Mouse (Mus musculus) midbrain, embryonic 14.5 days (tissue): ENCODE measurements at regions not wholly inside any gene's neighbourhood (a gene's known extent, or its start where the extent isn't known, plus 50 kb on each side); places are given as distances from the start of the nearest gene placed in this dataset.

ENCODE experiments used
- ATAC-seq: fragments of 200-750 bp; cut with Nextera tagmentation; 2 replicates; pipeline ENCODE4 v1.8.0; 2017; ENCODE audit warnings: moderate number of reproducible peaks, moderate library complexity; ENCODE audit not compliant: low FRiP score, low TSS enrichment
- DNase-seq: peaks from one replicate; pipeline ENCODE4 v3.0.0-alpha.2; 2015
- H3K27ac ChIP-seq: fragments of 300-500 bp; sonication (generic); replicated peaks from 2 replicates; pipeline ENCODE4 v1.5.1; 2014; ENCODE audit warnings: mild to moderate bottlenecking, low read depth, low read length, moderate library complexity
- H3K27me3 ChIP-seq: fragments of 300-500 bp; sonication (generic); 2 replicates; pipeline ENCODE4 v1.6.1; 2014; ENCODE audit warnings: low read length, control low read depth, mixed read lengths; ENCODE audit not compliant: control insufficient read depth, insufficient read depth
- H3K36me3 ChIP-seq: fragments of 300-500 bp; sonication (generic); 2 replicates; pipeline ENCODE4 v1.6.1; 2014; ENCODE audit warnings: low read length, control low read depth; ENCODE audit not compliant: control insufficient read depth, insufficient read depth
- H3K4me1 ChIP-seq: fragments of 300-500 bp; sonication (generic); 2 replicates; pipeline ENCODE4 v1.6.1; 2014; ENCODE audit warnings: mild to moderate bottlenecking, antibody characterized with exemption, low read length, control low read depth; ENCODE audit not compliant: control insufficient read depth, insufficient read depth
- H3K4me2 ChIP-seq: fragments of 300-500 bp; sonication (generic); 2 replicates; pipeline ENCODE4 v1.6.1; 2014; ENCODE audit warnings: mild to moderate bottlenecking, low read length, moderate library complexity
- H3K4me3 ChIP-seq: fragments of 300-500 bp; sonication (generic); replicated peaks from 2 replicates; pipeline ENCODE4 v1.5.1; 2014; ENCODE audit warnings: low read depth, low read length
- H3K9ac ChIP-seq: fragments of 300-500 bp; sonication (generic); replicated peaks from 2 replicates; pipeline ENCODE4 v1.6.1; 2014; ENCODE audit warnings: mild to moderate bottlenecking, low read length, moderate library complexity
- H3K9me3 ChIP-seq: fragments of 300-500 bp; sonication (generic); 2 replicates; pipeline ENCODE4 v1.6.1; 2016; ENCODE audit warnings: low read length, control low read depth, mixed read lengths; ENCODE audit not compliant: control insufficient read depth
- WGBS: fragments of 180-500 bp; shearing (Covaris S2); extraction: QIAGEN DNeasy Blood & Tissue Kit; methylation state at CpG from one replicate; pipeline ENCODE4 v1.1.7; 2014; 5-methylcytosine and 5-hydroxymethylcytosine counted together

- Histone ChIP-seq H3K9me3 (no peaks in the 10 kb centered on the region), H3K27ac (no peak overlapping the region), H3K9ac (no peak overlapping the region), H3K4me3 (no peak overlapping the region), H3K27me3 (no peaks in the 10 kb centered on the region), H3K4me1 (no peaks in the 10 kb centered on the region), H3K36me3 (no peaks in the 10 kb centered on the region), H3K4me2 (no peak overlapping the region)
- DNase-seq = no peak
- ATAC-seq = no peak
- WGBS = 83% methylated on average over 2 of the region's 2 CpGs
These were observed 947.6 kb upstream of the Gm7489 start for GRCm38 (mm10) chr15:52937138-52937537.

GRCm38 (mm10) chr15:52944592-52944991 lies 940.1 kb upstream of the Gm7489 start:
- Histone ChIP-seq H3K4me1 (no peaks in the 10 kb centered on the region), H3K36me3 (no peaks in the 10 kb centered on the region), H3K27ac (no peak overlapping the region), H3K9me3 (no peaks in the 10 kb centered on the region), H3K4me3 (no peak overlapping the region), H3K27me3 (no peaks in the 10 kb centered on the region), H3K4me2 (no peak overlapping the region), H3K9ac (no peak overlapping the region)
- DNase-seq (no peak), ATAC-seq (no peak)
- WGBS = 86% methylated on average over 4 of the region's 4 CpGs

- H3K9ac ChIP-seq = no peak overlapping the region
- no peak for ATAC-seq
- H3K4me3 ChIP-seq = no peak overlapping the region
- H3K4me2 ChIP-seq = no peak overlapping the region
- H3K36me3 ChIP-seq = no peaks in the 10 kb centered on the region
- no peaks in the 10 kb centered on the region for H3K27me3 ChIP-seq
- WGBS = 96% methylated on average over 4 of the region's 4 CpGs
- DNase-seq = no peak
- no peaks in the 10 kb centered on the region for H3K9me3 ChIP-seq
- H3K4me1 ChIP-seq = no peaks in the 10 kb centered on the region
- no peak overlapping the region for H3K27ac ChIP-seq
These were observed 936.5 kb upstream of the Gm7489 start for GRCm38 (mm10) chr15:52948196-52948595.

GRCm38 (mm10) chr15:52953480-52953879 lies 931.2 kb upstream of the Gm7489 start:
- no peaks in the 10 kb centered on the region for H3K36me3 ChIP-seq
- H3K9me3 ChIP-seq = no peaks in the 10 kb centered on the region
- no peak overlapping the region for H3K27ac ChIP-seq
- DNase-seq = no peak
- WGBS = 64% methylated on average over 1 of the region's 1 CpGs
- no peak overlapping the region for H3K9ac ChIP-seq
- H3K4me3 ChIP-seq = no peak overlapping the region
- no peaks in the 10 kb centered on the region for H3K27me3 ChIP-seq
- no peaks in the 10 kb centered on the region for H3K4me1 ChIP-seq
- no peak for ATAC-seq
- H3K4me2 ChIP-seq = no peak overlapping the region

- DNase-seq = no peak
- no peak for ATAC-seq
These were observed 929.8 kb upstream of the Gm7489 start for GRCm38 (mm10) chr15:52954715-52955593.

GRCm38 (mm10) chr15:52959711-52960110 lies 925.0 kb upstream of the Gm7489 start:
- no peak overlapping the region for H3K9ac ChIP-seq
- H3K4me3 ChIP-seq = no peak overlapping the region
- H3K36me3 ChIP-seq = no peaks in the 10 kb centered on the region
- WGBS = 93% methylated on average over 2 of the region's 2 CpGs
- no peaks in the 10 kb centered on the region for H3K27me3 ChIP-seq
- no peak for DNase-seq
- no peaks in the 10 kb centered on the region for H3K4me1 ChIP-seq
- no peak overlapping the region for H3K4me2 ChIP-seq
- H3K9me3 ChIP-seq = no peaks in the 10 kb centered on the region
- no peak for ATAC-seq
- no peak overlapping the region for H3K27ac ChIP-seq

More at GRCm38 (mm10) chr15:52954715-52955593, 929.8 kb upstream of the Gm7489 start:
- Histone ChIP-seq H3K27ac (no peak overlapping the region), H3K9ac (no peak overlapping the region), H3K4me1 (no peaks in the 10 kb centered on the region), H3K36me3 (no peaks in the 10 kb centered on the region), H3K27me3 (no peaks in the 10 kb centered on the region), H3K4me2 (no peak overlapping the region), H3K4me3 (no peak overlapping the region), H3K9me3 (no peaks in the 10 kb centered on the region)
- WGBS = 88% methylated on average over 7 of the region's 7 CpGs

GRCm38 (mm10) chr15:52961491-52961890 lies 923.2 kb upstream of the Gm7489 start:
- H3K27me3 ChIP-seq = no peaks in the 10 kb centered on the region
- ATAC-seq = no peak
- no peak overlapping the region for H3K27ac ChIP-seq
- no peaks in the 10 kb centered on the region for H3K36me3 ChIP-seq
- 73% methylated on average over 3 of the region's 3 CpGs for WGBS
- H3K4me1 ChIP-seq = no peaks in the 10 kb centered on the region
- no peak overlapping the region for H3K4me2 ChIP-seq
- no peak overlapping the region for H3K4me3 ChIP-seq
- no peak for DNase-seq
- H3K9me3 ChIP-seq = no peaks in the 10 kb centered on the region
- no peak overlapping the region for H3K9ac ChIP-seq

GRCm38 (mm10) chr15:52963918-52964317 lies 920.8 kb upstream of the Gm7489 start:
- Histone ChIP-seq H3K36me3 (no peaks in the 10 kb centered on the region), H3K27ac (no peak overlapping the region), H3K4me1 (0 out of 2 replicates have a peak, but pooled peaks cover 4% of the 10 kb centered on the region), H3K4me3 (no peak overlapping the region), H3K4me2 (no peak overlapping the region), H3K9ac (no peak overlapping the region), H3K27me3 (no peaks in the 10 kb centered on the region), H3K9me3 (no peaks in the 10 kb centered on the region)
- ATAC-seq (peak; percentile 62; the same call in 1 of the 2 replicates), DNase-seq (peak; percentile 21)
- 5% methylated on average over 2 of the region's 2 CpGs for WGBS

- no peak overlapping the region for H3K27ac ChIP-seq
- WGBS = 18% methylated on average over 1 of the region's 1 CpGs
- H3K4me2 ChIP-seq = no peak overlapping the region
- no peak overlapping the region for H3K9ac ChIP-seq
- H3K9me3 ChIP-seq = no peaks in the 10 kb centered on the region
- no peak for ATAC-seq
- DNase-seq = peak; percentile 8
- 0 out of 2 replicates have a peak, but pooled peaks cover 4% of the 10 kb centered on the region for H3K4me1 ChIP-seq
- H3K4me3 ChIP-seq = no peak overlapping the region
- H3K27me3 ChIP-seq = no peaks in the 10 kb centered on the region
- H3K36me3 ChIP-seq = no peaks in the 10 kb centered on the region
These were observed 920.3 kb upstream of the Gm7489 start for GRCm38 (mm10) chr15:52964403-52964802.
